Mouse (Mus musculus): Measurements from ENCODE around the gene Nbea.

GRCm38 (mm10) chr3:55590727-55591126 lies 592.8 kb downstream of the Nbea start:
- TF ChIP-seq GATA1 (IDR thresholded peaks at IDR 0.05; ENCODE audit: borderline replicate concordance, low read length) (no peak), FLI1 (IDR thresholded peaks at IDR 0.05; ENCODE audit: low read length) (no peak)

Measured in megakaryocyte, embryonic 14.5 days (primary cell).